Mouse (Mus musculus): ENCODE results near the gene Tbce. TPM values are rescaled to one million over a fixed set of nuclear protein-coding genes. Genes with fewer than 3 reads are reported as not detected.
A peak's percentile ranks its signal among the peaks of the same experiment; 100 is the strongest.

The Tbce gene
- total and polyA plus RNA-seq, 3 experiments = 27.2 to 82.1 (median 54.4) TPM

- H3K79me2 ChIP-seq (replicated peaks; ENCODE audit: control insufficient read depth, extremely low read depth, insufficient read depth, poor library complexity, severe bottlenecking) = peaks cover 24% of the 10 kb centered on the region
- 0 out of 2 replicates have a peak, but pooled peaks have one; percentile 12 for TF ChIP-seq EP300 (IDR thresholded peaks at IDR 0.05; ENCODE audit: low read length)
- peak; percentile 85 for TF ChIP-seq MAX (IDR thresholded peaks at IDR 0.05; ENCODE audit: low read length)
- peak; percentile 90 for TF ChIP-seq ELF1 (IDR thresholded peaks at IDR 0.05; ENCODE audit: low read depth, low read length)
- peak; percentile 95 for TF ChIP-seq MXI1 (IDR thresholded peaks at IDR 0.05; ENCODE audit: low read depth, low read length)
- peak; percentile 95 for TF ChIP-seq NRF1 (IDR thresholded peaks at IDR 0.05; ENCODE audit: low read depth, low read length)
- peak; percentile 87 for TF ChIP-seq ZMIZ1 (IDR thresholded peaks at IDR 0.05; ENCODE audit: low read depth, low read length)
- TF ChIP-seq BHLHE40 (IDR thresholded peaks at IDR 0.05; ENCODE audit: low read depth, low read length) = peak; percentile 66
- TF ChIP-seq TBP (conservative IDR thresholded peaks at IDR 0.05; ENCODE audit: low read depth, low read length) = peak; percentile 87; the same call in 1 of the 2 replicates
- peak; percentile 89 for TF ChIP-seq SIN3A (IDR thresholded peaks at IDR 0.05; ENCODE audit: low read length)
- peak; percentile 74; the same call in 1 of the 2 replicates for TF ChIP-seq GABPA (IDR thresholded peaks at IDR 0.05; ENCODE audit: insufficient replicate concordance, low read depth, low read length)
- no peak for TF ChIP-seq ZNF384 (IDR thresholded peaks at IDR 0.05; ENCODE audit: low read depth, low read length)
- TF ChIP-seq PAX5 (IDR thresholded peaks at IDR 0.05; ENCODE audit: low read length) = no peak
- peak; percentile 99 for TF ChIP-seq HCFC1 (IDR thresholded peaks at IDR 0.05; ENCODE audit: low read depth, low read length)
- TF ChIP-seq CHD2 (IDR thresholded peaks at IDR 0.05; ENCODE audit: low read length) = peak; percentile 8; the same call in 1 of the 2 replicates
- 0 out of 2 replicates have a peak, but pooled peaks have one; percentile 41 for TF ChIP-seq MAZ (IDR thresholded peaks at IDR 0.05; ENCODE audit: low read depth, low read length)
- no peak for TF ChIP-seq ZC3H11A (IDR thresholded peaks at IDR 0.05; ENCODE audit: low read depth, low read length)
- no peak for TF ChIP-seq JUN (IDR thresholded peaks at IDR 0.05; ENCODE audit: insufficient read depth, low read depth, low read length)
- TF ChIP-seq POLR2A (IDR thresholded peaks at IDR 0.05; ENCODE audit: low read depth, low read length) = peak; percentile 94
- peak; percentile 93 for TF ChIP-seq MYC (IDR thresholded peaks at IDR 0.05; ENCODE audit: low read depth, low read length)
- peak; percentile 32 for TF ChIP-seq IRF4 (IDR thresholded peaks at IDR 0.05; ENCODE audit: low read depth, low read length)
- TF ChIP-seq SMC3 (IDR thresholded peaks at IDR 0.05; ENCODE audit: low read depth, low read length) = no peak
- peak; percentile 96; the same call in 1 of the 2 replicates for TF ChIP-seq KAT2A (IDR thresholded peaks at IDR 0.05; ENCODE audit: insufficient replicate concordance, low read length)
- TF ChIP-seq NELFE (IDR thresholded peaks at IDR 0.05; ENCODE audit: low read depth, low read length) = peak; percentile 95
- TF ChIP-seq TCF12 (IDR thresholded peaks at IDR 0.05; ENCODE audit: low read depth, low read length) = peak; percentile 81
- TF ChIP-seq USF1 (IDR thresholded peaks at IDR 0.05; ENCODE audit: low read depth, low read length) = no peak
- peak; percentile 91; the same call in 1 of the 2 replicates for TF ChIP-seq POLR2AphosphoS2 (IDR thresholded peaks at IDR 0.05; ENCODE audit: low read depth, low read length)
- dilution Hi-C loops (cut with MboI; ENCODE audit: extremely low pct_ligation_motif_present, extremely low pct_unique_long_range_greater_than_20kb, low sequenced_read_pairs) = no loop called here
- in situ Hi-C loops (cut with MboI; ENCODE audit: low pct_ligation_motif_present, low pct_unique_long_range_greater_than_20kb, low sequenced_read_pairs) = no loop called here
- no peaks in the 10 kb centered on the region for H3K27me3 ChIP-seq (replicated peaks)
- H3K36me3 ChIP-seq (replicated peaks in 1 of 2; ENCODE audit: control insufficient read depth in 1 of 2, insufficient read depth in 1 of 2, low read length in 1 of 2) = peaks cover 0 to 28% of the 10 kb centered on the region in 2 experiments
- peak; percentile 98 for DNase-seq (ENCODE audit: extremely low read depth)
- H3K4me3 ChIP-seq (replicated peaks in 1 of 3; ENCODE audit: low read depth in 2 of 3, low read length in 2 of 3, poor library complexity in 1 of 3) = peak within 1 kb of the TSS; percentile 83 to 95 (median 88)
- peaks cover 0 to 32% of the 10 kb centered on the region in 2 experiments; a peak in 2 of 4 replicates for H3K4me1 ChIP-seq (ENCODE audit: control insufficient read depth in 1 of 2, insufficient read depth in 2 of 2)
- H3K27ac ChIP-seq (ENCODE audit: insufficient read depth, low read depth) = peak within 1 kb of the TSS; percentile 23
- H3K9me3 ChIP-seq (replicated peaks; ENCODE audit: low read length) = no peaks in the 10 kb centered on the region
- H3K4me2 ChIP-seq (ENCODE audit: insufficient read depth, low read depth, poor library complexity, severe bottlenecking) = peak within 1 kb of the TSS; percentile 71
- peak within 1 kb of the TSS; percentile 70 for H3K9ac ChIP-seq (ENCODE audit: insufficient read depth, low read depth)
These were observed 85.3 kb downstream of the Tbce start, which contains the start of gene B3galnt2 for GRCm38 (mm10) chr13:13953874-13954832. B3galnt2 (plus strand) TSS chr13:13954469.

Other genes starting within 250 kb of the Tbce start
- gene B3galnt2, start 85.2 kb downstream of the Tbce start, total RNA-seq (2012; rRNA removed) = 49.3 and 52.3 TPM in 2 replicates
- gene B3galnt2, start 85.2 kb downstream of the Tbce start, total RNA-seq (2014; rRNA removed) = 48.3 and 56.3 TPM in 2 replicates
- 34.1 and 36.3 TPM in 2 replicates for gene B3galnt2, start 85.2 kb downstream of the Tbce start, polyA plus RNA-seq (2012; ENCODE audit: insufficient read length, low read depth)
- gene Arid4b, start 23.6 kb upstream of the Tbce start, total RNA-seq (2012; rRNA removed) = 9.7 and 9.9 TPM in 2 replicates
- 9.2 and 12.1 TPM in 2 replicates for gene Arid4b, start 23.6 kb upstream of the Tbce start, total RNA-seq (2014; rRNA removed)
- gene Arid4b, start 23.6 kb upstream of the Tbce start, polyA plus RNA-seq (2012; ENCODE audit: insufficient read length, low read depth) = 16.4 and 17.1 TPM in 2 replicates
- 21.6 and 21.9 TPM in 2 replicates for gene Ggps1, start 23.9 kb upstream of the Tbce start, total RNA-seq (2012; rRNA removed)
- gene Ggps1, start 23.9 kb upstream of the Tbce start, total RNA-seq (2014; rRNA removed) = 48.7 and 53.8 TPM in 2 replicates
- 27.5 and 38.0 TPM in 2 replicates for gene Ggps1, start 23.9 kb upstream of the Tbce start, polyA plus RNA-seq (2012; ENCODE audit: insufficient read length, low read depth)